Mouse (Mus musculus) 3T3-L1 (cell line): ENCODE data around the gene Chrng.

Experiments used
- DNase-seq: peaks from one replicate; pipeline ENCODE4 v3.0.0-alpha.2; 2015; ENCODE audit warnings: low read depth, low spot score

Chrng gene

GRCm38 (mm10) chr1:87198119-87199065, 6.1 kb upstream of the Chrng start:
- no peak for DNase-seq

- DNase-seq = no peak
Measured at GRCm38 (mm10) chr1:87200811-87201210, 3.6 kb upstream of the Chrng start.

GRCm38 (mm10) chr1:87201848-87202247, 2.6 kb upstream of the Chrng start:
- DNase-seq = no peak

GRCm38 (mm10) chr1:87203779-87204178, 678 bp upstream of the Chrng start:
- no peak for DNase-seq

- DNase-seq = no peak
Measured at GRCm38 (mm10) chr1:87205038-87205437, 581 bp downstream of the Chrng start.

GRCm38 (mm10) chr1:87205502-87205901, 1.0 kb downstream of the Chrng start:
- no peak for DNase-seq

- DNase-seq = no peak
Measured at GRCm38 (mm10) chr1:87206339-87206738, 1.9 kb downstream of the Chrng start.

GRCm38 (mm10) chr1:87211431-87211830, 7.0 kb downstream of the Chrng start:
- DNase-seq = no peak

GRCm38 (mm10) chr1:87213735-87214704, 9.6 kb downstream of the Chrng start, which contains the start of gene Eif4e2:
TSS of gene Eif4e2 (plus strand) at chr1:87213914.
- peak; percentile 95 for DNase-seq

- DNase-seq = peak; percentile 35
Measured at GRCm38 (mm10) chr1:87214748-87215147, 10.3 kb downstream of the Chrng start.

- DNase-seq = peak; percentile 49
Measured at GRCm38 (mm10) chr1:87217938-87218337, 13.5 kb downstream of the Chrng start.

- no peak for DNase-seq
Measured at GRCm38 (mm10) chr1:87225739-87226138, 21.3 kb downstream of the Chrng start.

- DNase-seq = no peak
Measured at GRCm38 (mm10) chr1:87226409-87227159, 22.1 kb downstream of the Chrng start.

- DNase-seq = no peak
Measured at GRCm38 (mm10) chr1:87227160-87227550, 22.7 kb downstream of the Chrng start.

- no peak for DNase-seq
Measured at GRCm38 (mm10) chr1:87230606-87231005, 26.1 kb downstream of the Chrng start.

- DNase-seq = no peak
Measured at GRCm38 (mm10) chr1:87232197-87232596, 27.7 kb downstream of the Chrng start.

- peak; percentile 34 for DNase-seq
Measured at GRCm38 (mm10) chr1:87239056-87239455, 34.6 kb downstream of the Chrng start.

GRCm38 (mm10) chr1:87243021-87243420, 38.6 kb downstream of the Chrng start:
- DNase-seq = no peak

GRCm38 (mm10) chr1:87245430-87245829, 41.0 kb downstream of the Chrng start:
- no peak for DNase-seq

GRCm38 (mm10) chr1:87245929-87246815, 41.7 kb downstream of the Chrng start:
- DNase-seq = peak; percentile 83
